Comparison of ENCODE assay signal across 15 mouse cellular contexts in genomic region chr7:28395425-28395824, GRCm38 (mm10).
"Had no signal": no experiment of that assay in that cellular context is flagged by ENCODE, and none has a peak within 500 bp of the region (broad histone marks: within the 10 kb centered on the region; RNA-seq: fewer than 3 reads in every experiment).

No protein-coding gene starts in this region.

- H3K27ac ChIP-seq: neural tube, embryonic 13.5 days; neural tube, embryonic 15.5 days; stomach, embryonic 15.5 days; stomach, postnatal 0 days had no signal

- H3K4me3 ChIP-seq: neural tube, embryonic 13.5 days; neural tube, embryonic 15.5 days; stomach, embryonic 15.5 days had no signal

- H3K4me2 ChIP-seq: neural tube, embryonic 13.5 days; neural tube, embryonic 15.5 days; stomach, embryonic 15.5 days had no signal

- DNase-seq: retina, postnatal 1 day; right cerebral cortex, adult 18-20 months; right cerebral cortex, postnatal 14 days; right cerebral cortex, postnatal 25 days; right cerebral cortex, postnatal 4 days; spleen, adult 18-20 months; thymus, adult 18-20 months; thymus, adult 2 months; thymus, postnatal 14 days; thymus, postnatal 25 days; thymus, postnatal 4 days had no signal

- H3K27me3 ChIP-seq: neural tube, embryonic 13.5 days; neural tube, embryonic 15.5 days; stomach, embryonic 15.5 days had no signal

- H3K9ac ChIP-seq: neural tube, embryonic 13.5 days; neural tube, embryonic 15.5 days; stomach, embryonic 15.5 days had no signal

- H3K9me3 ChIP-seq: neural tube, embryonic 13.5 days; neural tube, embryonic 15.5 days; stomach, embryonic 15.5 days had no signal
